Comparison of ENCODE assay signal across 16 mouse cellular contexts in the genomic region with DNA sequence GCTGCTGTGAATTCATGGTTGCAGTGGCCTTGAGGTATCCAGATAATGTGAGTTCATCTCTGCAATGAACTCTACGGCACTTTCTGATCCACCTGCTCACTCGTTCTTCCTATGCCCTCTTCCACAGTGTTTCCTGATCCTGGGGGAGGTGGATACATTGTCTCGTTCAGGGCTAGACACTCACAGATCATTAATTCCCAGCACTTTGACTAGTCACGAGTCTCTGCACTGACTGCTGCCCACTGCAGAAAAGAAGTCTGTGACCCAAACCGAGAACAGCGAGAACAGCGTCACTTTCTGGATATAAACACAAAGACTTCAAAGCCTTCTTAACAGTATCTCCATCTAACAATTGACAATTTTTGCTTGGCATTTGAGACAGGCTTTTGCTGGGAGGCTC.
"Had no signal": no experiment of that assay in that cellular context is flagged by ENCODE, and none has a peak within 500 bp of the region (broad histone marks: within the 10 kb centered on the region; RNA-seq: fewer than 3 reads in every experiment).

No protein-coding gene starts in this region.

- H3K4me2 ChIP-seq: lung, embryonic 15.5 days; neural tube, embryonic 12.5 days; stomach, embryonic 15.5 days had no signal

- H3K27ac ChIP-seq: lung, embryonic 15.5 days; macrophage; neural tube, embryonic 12.5 days; stomach, embryonic 15.5 days; stomach, postnatal 0 days had no signal

- H3K4me3 ChIP-seq: lung, embryonic 15.5 days; megakaryocyte, embryonic 14.5 days; neural tube, embryonic 12.5 days; stomach, embryonic 15.5 days had no signal

- H3K4me1 ChIP-seq: megakaryocyte, embryonic 14.5 days; stomach, embryonic 15.5 days had no signal

- H3K36me3 ChIP-seq: lung, embryonic 15.5 days; neural tube, embryonic 12.5 days; stomach, embryonic 15.5 days had no signal

- DNase-seq: liver, postnatal 0 days; lung, adult 2 months; lung, postnatal 14 days; lung, postnatal 36 days; midbrain, embryonic 14.5 days; right cerebral cortex, postnatal 14 days; thymus, adult 2 months; thymus, postnatal 25 days; thymus, postnatal 4 days had no signal

- H3K9me3 ChIP-seq: lung, embryonic 15.5 days; neural tube, embryonic 12.5 days; stomach, embryonic 15.5 days had no signal

- H3K27me3 ChIP-seq: lung, embryonic 15.5 days; megakaryocyte, embryonic 14.5 days; neural tube, embryonic 12.5 days; stomach, embryonic 15.5 days had no signal

- ATAC-seq: liver, postnatal 0 days; lung, postnatal 0 days had no signal

- H3K9ac ChIP-seq: liver, postnatal 0 days; lung, embryonic 15.5 days; neural tube, embryonic 12.5 days; stomach, embryonic 15.5 days had no signal
